Mouse (Mus musculus): ENCODE results near the gene Nod2.

Gene Nod2

DNA sequence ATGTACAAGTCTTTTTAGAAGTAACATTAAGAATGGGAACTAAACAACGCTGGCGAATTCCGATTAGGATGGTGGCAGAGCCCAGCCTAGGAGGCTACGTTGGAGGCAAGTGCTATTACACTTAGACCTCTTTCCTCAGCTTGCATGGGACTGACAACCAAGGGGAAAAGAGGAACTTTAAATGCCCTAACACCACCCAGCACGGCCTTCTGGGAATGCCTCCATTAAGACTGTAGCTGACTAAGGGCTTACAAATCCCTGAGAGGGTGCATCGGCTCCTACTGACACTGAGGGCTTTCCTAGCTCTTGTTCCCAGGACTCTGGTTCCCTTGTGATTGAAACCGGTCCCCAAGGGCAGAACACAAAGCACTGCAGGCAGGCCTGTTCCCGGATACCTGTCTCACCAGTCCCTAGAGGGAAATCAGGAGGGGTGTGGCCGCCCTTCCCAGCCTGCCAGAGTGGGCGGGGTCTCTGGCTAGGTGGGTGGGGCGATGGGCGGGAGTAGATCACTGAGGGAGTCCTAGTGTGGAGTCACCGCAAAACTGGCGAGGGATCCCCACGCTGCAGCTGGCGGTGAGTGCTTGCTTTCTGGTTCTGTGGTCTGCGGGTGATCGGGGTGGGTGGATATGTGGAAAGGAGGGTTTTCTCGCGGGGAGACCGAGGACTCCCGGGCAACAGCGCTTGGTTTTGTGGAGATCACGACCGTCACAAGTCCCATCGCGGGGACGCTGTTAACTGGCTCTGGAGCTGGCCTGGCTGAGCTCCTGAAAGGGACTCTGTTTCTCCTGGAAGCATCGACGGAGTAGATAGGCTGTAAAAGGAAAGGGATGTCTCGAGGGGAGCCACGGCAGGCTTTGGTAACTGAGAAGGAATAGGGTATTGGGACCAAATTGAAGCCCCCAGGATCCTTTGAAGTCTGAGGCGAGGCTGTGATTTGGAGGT, at the start of gene Nod2:
Gene Nod2, plus strand, starts transcription at position 479 of the 942 bp plus-strand sequence.
- DNase-seq (ENCODE audit: low spot score in 2 of 2), result peak in 1 of 2 experiments; percentile 54

DNA sequence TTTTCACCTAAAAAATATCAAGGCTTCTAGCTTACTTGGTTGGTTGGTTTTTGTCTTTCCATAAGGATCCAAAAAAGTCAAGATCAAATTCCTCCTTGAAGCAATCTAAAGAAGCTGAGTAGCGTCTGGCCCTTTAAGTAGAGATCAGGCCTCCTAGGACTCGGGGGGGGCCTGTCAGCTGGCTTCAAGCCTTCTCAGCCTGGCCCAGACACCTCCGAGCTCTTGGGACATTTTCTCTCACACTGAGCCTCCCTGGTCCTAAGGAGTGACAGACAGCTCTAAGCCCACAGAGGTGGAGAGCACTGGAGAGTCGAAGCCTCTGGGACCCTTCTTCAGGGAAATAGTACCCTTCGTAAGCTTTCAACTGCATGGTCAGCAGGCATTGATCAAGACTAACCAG, 48.5 kb upstream of the Nod2 start:
- DNase-seq (ENCODE audit: low spot score in 2 of 2), result no peak

DNA sequence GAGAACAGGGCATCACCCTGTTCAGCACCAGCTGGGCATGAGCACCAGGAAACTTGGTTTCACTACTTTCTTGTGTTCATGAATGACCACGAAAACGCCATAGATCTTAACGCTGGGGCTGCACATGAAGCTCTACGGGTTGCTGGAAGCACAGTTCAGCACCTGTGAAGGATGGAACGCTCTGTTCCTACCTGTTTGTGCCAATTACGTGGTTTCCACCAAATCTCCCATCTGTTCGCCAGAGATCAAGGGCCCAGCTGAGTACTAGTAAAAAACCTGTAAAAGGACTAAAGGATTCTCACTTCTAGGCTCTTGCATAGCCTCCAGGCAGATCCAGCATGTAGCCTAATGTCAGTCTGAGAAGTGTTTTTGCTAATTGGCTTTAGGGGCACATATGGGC, 47.6 kb upstream of the Nod2 start:
- no peak for DNase-seq (ENCODE audit: low spot score in 2 of 2)

DNA sequence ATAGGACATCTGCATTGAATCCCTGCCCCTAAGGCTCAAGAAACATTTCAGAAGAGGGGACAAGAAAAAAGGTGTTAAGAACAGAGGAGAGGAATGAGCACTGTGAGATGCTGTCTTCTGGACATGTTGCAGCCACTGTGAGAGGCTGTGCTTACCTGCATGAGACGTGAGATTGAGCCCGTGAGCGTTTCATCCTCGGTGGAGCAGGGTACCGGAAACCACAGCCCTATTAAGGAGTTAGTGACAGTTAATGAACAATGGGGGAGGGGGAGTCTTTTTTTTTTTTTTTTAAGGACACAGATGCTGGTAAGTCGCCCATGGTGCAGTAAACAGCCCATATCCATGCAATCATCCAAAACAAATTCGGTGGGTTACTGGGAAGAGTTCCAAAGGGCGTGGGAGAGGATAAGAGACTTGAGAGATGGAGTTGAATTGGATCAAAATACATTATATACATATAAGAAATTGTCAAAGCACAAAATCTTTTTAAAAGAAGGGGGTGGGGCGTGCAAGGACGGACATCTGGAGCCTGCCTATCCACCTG, 43.6 kb upstream of the Nod2 start:
- DNase-seq (ENCODE audit: low spot score in 2 of 2), result no peak

DNA sequence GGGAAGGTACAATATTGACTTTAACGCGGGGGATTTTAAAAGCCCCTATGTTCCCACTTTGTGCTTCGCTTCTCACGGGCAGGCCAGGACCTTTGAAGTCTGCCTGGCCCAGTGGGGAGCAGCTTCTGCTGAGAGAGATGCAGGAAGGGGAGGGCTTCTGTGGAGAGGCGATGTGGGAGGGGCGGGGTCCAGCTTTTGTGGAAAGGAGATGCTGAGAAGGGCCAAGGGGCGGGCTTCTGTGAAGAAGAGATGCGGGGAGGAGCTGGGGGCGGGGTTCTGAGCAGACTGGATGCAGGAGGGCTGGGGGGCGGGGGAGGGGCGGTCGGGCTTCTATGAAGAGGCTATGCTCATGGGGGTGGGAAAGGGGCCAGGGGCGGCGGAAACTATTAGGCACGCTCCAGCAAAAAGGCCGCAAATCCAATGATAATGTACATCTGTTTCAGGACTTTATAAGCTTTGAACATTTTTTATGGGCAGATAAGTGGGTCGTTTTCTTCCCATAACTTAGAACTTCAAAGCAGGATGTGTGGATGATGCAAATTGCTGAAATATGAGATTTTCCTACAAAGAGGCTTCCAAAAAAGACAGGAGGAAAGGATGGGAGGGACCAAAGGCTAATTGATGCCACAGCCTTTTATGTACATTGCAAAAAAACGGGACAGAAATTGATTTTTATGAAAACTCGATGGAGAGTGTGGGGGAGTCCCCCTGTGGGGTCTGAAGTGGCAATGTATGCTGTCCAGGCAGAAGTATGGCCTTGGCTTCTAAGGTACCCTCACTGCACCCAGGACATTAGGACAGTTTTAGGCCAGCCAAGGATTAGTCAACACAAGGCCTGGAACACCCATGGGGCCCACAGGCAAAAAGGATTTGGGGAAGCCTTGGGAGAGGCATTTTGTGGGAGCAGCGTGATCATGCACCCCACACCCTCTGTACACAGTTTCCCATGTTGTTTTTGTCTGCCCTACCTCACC, 42.8 kb upstream of the Nod2 start:
- no peak for DNase-seq (ENCODE audit: low spot score in 2 of 2)

DNA sequence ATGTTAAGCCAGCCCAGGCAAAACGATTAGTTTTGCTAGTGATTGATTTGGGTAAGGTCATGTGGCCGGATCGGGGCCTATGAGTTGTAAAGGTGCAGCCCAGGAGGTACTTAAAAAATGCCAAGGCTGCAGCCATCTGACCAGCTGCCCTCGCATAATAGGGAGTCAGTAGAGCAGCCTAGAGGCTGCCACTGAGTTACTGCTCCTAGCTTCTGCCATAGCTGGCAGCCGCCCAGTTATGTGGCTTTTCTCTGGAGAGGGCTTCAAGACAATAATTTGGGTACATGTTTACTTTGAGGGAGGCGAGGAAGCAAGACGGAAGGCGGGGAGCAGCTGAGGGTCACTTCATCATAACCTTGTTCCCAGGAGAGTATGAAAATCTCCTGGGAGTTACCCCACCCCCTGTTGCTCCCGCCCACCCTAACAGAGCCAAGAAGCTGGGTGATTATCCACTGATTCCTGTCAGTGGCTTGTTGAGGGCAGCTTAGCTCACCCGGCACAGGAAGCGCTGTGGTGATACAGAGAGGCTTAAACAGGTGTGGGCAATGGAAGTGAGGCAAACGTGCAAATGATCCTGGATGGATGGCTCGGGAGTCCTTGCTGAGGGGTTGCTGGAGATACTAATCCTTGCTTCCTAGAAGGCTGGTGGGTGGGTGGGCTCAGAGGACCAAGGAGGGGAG, 41.6 kb upstream of the Nod2 start:
- no peak for DNase-seq (ENCODE audit: low spot score in 2 of 2)

DNA sequence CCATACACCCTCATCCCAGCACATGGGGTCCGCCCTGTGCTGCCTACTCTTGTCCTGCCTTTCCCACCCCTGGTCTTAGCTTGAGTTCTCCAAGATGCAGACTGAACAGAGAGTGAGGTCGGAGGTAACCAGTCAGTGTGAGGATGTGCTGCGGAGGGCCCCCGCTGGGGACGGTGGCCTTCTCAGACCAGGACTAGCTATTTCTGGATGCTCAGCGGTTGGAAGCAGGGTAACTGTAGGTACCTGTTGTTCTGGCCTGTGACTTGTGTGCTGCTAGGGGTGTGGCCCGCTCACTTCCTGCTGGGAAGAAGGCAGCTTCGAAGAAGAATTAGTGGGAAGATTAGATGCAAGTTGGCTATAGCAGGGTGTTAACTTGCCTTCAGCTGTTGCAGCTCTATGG, 38.1 kb upstream of the Nod2 start:
- no peak for DNase-seq (ENCODE audit: low spot score in 2 of 2)

DNA sequence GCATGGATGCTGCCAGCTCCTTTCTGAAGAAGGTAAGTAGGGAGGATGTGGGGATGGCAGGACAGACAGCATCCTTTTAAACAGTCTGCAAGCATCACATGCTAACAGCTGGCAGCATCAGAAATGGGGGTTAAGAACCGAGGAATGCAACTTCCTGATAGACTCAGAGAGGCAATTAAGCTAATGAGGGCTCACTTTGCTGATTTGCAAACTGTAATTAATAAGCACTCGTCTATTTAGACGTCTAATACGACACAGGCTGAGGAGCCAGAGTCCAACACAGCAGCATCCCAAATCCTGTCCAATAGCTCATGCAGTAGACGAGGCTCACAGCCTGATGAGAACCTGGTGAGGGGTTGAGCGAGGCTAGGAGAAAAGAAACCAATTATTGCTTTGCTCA, 36.8 kb upstream of the Nod2 start:
- no peak for DNase-seq (ENCODE audit: low spot score in 2 of 2)

DNA sequence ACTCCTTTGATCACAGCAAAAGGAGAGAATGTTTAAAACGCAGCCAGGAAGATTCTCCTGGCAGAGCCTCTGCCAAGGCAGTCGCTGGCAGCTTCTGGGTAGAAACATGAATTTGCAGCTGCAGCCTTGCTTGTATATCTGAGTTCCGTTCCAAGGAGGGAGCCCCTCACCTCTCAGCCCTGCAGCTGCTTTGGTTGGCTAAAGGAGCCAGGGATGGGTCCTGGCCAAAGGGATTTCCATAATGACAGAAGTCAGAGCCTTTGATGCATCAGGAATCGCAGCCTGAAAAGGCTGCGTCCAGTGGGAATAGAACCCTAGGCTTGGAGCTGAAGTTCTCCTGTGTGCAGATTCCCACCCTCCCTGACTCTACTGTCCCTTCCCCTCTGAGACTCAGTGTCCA, 32.1 kb upstream of the Nod2 start:
- no peak for DNase-seq (ENCODE audit: low spot score in 2 of 2)

DNA sequence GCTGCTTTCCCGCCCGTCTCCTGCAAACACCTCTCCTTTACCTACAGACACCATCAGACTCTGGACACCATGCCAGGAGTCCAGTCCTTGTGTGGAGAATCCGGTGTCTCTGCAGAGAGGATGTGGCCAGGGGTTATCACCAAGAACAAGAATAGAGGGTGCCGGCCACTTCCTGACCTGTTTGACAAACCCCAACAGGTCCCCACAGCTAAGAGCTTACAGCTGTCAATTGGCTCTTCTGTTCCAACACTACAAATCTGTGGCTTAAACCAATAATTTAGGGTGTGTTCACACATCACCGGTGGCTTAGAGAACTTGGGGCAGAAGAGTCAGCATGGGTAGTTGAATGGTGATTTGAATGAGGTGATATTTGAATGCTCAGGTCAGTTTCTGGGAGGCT, 28.5 kb upstream of the Nod2 start:
- DNase-seq (ENCODE audit: low spot score in 2 of 2), result no peak

DNA sequence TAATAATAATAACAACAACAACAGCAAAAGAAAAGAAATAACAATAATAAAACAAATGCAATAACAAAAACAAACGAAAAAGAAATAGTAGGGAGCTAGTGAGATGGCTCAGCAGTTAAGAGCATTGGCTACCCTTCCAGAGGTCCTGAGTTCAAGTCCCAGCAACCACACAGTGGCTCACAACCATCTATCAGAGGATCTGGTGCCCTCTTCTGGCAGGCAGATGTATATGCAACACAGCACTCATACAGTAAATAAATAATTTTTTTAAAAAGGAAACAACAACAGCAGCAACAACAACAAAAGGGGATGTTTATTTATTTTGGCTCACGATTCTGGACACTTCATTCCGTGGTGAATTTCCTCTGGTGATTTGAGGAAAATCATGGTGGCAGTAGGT, 27.6 kb upstream of the Nod2 start:
- DNase-seq (ENCODE audit: low spot score in 2 of 2), result no peak

DNA sequence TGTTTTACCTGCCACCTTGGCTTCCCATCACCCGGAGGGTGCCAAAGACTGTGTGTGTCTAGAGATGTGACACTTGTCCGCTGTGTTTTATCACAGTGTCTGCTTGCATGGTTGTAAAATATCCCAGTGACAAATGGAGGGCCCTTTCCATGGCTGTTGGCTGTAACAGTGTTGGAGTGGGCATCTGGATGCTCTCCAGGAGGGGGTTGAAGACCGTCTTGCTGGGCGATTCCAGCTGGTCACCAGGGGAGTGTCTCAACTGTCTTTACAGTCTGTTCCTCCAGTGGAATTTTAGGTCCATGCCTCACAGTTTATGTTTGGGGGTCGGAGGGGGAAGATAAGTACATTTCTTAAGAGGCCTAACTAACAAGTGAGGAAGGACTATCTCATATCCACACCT, 26.2 kb upstream of the Nod2 start:
- DNase-seq (ENCODE audit: low spot score in 2 of 2), result no peak

DNA sequence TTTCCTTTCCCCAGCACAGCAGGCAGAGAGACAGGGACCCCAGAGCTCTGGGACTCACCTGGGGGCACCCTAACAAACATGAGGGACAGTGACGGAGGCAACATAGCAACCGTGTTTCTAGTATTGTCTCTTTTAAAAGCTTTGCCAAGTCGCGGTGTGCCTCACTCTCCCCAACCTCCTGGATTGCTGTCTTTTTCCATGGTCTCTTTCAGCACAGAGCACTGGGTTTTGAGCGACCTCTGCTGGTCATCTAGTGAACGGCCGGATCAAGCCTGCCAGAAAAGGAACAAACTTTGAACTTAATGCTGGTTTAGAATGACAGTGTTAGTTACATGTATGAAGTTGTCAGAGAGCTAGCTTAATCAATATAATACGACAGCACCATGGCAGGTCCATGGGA, 25.7 kb upstream of the Nod2 start:
- DNase-seq (ENCODE audit: low spot score in 2 of 2), result peak in 1 of 2 experiments; percentile 81

DNA sequence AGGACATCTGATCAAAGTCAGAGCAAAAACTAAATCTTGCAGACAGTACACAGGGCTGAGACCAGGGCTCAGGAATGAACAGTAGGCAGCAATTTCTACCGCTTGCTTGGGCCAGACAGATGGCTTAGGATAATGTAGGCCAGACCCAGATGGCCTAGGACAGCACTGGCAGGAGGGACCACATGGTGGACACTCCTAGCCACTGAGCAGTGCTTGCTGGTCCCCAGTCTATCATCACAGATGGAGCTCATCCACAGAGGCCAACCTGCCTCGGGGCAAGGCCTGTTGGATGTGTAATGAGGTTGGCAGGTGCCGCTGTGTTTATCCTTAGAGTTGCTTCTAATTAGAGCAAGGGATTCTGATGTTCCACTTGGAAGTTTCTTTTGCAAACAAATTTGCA, 23.8 kb upstream of the Nod2 start:
- no peak for DNase-seq (ENCODE audit: low spot score in 2 of 2)

DNA sequence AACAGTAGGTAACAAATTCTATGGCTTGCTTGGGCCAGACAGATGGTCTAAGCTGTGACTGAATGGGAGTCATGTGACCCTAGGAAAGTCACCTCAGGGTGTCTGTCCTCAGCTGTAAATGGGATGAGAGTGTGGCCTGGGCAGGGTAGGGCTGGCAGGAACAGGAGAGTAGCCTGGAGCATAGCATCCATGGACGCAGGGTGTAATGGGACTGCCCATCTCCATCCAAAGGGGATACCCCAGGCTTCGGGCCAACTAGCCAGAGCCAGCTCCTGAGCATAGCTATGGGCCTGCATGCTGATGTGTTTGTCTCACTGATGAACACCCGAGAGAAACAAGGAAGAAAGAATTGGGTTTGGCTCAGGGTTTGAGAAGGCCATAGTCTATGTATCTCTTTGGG, 22.8 kb upstream of the Nod2 start:
- no peak for DNase-seq (ENCODE audit: low spot score in 2 of 2)

DNA sequence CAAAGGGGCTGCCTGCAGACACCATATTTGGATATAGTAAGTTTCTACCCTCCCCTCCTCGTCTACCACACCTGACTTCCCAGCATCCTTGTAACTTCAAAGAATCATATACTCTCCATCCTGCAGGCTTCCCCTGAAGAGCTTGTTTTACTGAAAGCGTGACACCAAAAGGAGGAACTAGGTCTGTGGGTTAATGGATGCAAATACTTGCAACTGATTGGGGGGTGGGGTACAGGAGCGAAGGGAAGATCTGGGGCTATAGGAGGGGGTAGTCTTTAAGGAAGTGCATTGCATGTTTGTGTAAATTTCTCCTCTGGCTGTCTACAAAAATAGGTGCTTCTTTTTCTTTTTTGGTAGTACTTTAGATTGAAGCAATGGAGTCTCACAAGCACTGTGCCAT, 20.7 kb upstream of the Nod2 start:
- no peak for DNase-seq (ENCODE audit: low spot score in 2 of 2)

DNA sequence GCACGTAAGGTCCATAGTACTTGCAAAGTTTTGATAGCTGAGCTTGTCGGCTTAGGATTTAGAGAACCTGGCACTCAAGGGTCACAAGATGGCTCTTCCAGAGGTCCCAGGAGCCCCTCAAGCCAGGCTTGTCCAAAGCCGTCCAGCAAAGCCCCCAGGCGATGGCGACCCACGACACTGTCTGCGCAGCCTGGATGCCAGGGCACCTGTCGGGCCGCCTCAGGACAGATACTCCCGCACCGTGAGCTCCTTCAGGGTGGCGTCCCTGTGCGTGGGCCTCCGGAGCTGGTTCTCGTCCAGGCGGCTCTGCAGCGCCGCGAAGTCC, 20.2 kb upstream of the Nod2 start:
- no peak for DNase-seq (ENCODE audit: low spot score in 2 of 2)

DNA sequence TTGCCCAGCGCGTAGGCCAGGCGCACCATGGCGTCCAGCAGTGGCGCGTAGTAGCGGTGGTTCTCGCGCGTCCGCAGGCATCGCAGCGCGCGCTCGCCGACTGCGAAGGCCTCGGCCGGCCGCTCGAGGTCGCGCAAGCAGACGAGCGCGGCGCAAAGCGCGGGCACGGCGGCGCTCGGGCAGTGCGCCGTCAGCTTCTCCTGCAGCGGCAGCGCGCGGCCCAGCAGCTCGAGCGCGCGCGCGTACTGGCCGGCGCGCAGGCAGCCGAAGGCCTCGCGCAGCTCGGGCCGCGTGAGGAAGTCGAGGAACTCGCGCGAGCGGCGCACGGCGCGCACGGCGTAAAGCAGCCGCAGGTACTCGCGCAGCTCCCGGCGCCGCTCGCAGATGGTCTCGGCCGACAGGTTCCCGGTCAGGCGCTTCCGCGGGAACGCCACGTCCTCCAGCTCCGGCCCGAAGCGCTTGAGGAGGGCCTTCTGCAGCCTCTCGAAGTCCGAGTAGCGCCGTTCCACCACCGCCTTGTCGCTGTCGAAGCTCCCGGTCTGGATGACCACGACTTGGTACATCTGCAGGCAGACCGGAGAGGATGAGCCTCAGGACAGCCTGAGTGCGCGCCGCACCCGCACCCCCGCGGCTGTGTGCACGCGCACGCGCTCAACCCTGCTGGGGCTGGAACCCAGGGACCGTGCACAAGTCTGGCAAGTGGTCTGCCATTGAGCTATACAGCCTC, 19.7 kb upstream of the Nod2 start:
- DNase-seq (ENCODE audit: low spot score in 2 of 2), result peak; percentile 61 to 73

DNA sequence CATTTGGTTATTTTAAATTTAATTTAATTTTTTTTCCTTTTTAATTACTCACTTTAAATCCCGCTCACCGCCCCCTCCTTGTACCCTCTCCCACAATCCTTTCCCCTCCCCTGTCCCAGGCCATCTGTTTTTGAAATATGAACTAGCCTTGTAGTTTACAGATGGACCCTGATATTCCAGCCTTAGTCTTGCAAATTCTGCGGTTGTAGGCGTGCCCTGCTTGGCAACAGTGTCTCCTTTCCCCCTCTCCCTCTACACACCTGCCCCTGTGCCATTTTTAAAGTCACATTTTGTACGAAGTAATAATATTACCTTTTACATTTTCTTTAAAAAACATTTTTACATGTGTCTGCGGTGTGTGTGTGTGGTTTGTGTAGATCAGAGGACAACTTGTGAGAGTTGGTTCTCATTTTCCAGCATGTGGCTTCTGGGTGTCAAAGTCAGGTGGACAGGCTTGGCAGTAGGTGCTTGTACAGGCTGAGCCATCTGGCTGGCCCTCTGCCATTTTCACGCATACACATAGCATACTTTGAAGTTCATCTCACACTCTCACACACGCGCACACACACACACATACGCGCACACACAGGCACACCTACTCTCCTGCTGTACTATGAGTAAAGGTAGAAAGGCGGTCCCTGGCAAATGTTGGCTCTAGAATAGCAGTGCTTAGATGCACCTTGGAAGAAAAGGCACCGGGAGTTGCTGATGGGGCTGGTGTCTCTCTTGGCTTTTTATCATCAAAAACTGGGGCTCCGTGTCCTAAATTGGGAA, 18.9 kb upstream of the Nod2 start:
- peak in 1 of 2 experiments; percentile 67 for DNase-seq (ENCODE audit: low spot score in 2 of 2)

DNA sequence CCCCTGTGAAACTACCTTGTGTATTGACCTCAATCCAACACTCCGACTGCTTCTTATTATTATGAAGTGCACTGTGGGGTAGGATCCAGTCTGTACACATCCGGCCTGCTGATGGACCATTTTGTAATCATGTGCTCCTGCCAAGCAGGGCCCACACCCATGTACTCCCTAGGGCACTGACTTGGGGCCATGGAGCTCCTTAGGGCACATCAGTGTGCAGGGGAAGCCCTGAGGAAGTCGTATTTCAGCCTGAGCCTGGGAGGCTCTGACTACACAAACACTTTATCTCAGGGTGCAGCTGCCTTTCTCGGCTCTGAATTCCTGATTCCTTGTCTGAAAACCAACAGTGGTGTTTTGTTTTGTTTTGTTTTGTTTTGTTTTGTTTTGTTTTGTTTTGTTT, 16.9 kb upstream of the Nod2 start:
- DNase-seq (ENCODE audit: low spot score in 2 of 2), result no peak
